Mouse (Mus musculus) left cerebral cortex, postnatal 36 days (tissue): Measurements from ENCODE around the gene Aspscr1. TPM values are rescaled to one million over a fixed set of nuclear protein-coding genes. Genes with fewer than 3 reads are reported as not detected.

Experiments used
- DNase-seq, 2 experiments: peaks; one replicate each; pipeline ENCODE4 v3.0.0; 2021 to 2022; ENCODE audit warnings: low spot score in 2 of 2, mixed read lengths in 1 of 2
- intact Hi-C: fragments of 180-260 bp; cut with DNase I; formaldehyde crosslinking; loops from one replicate; pipeline ENCODE4 v1.15.1; 2025
- total RNA-seq, 2 experiments: library from RNA; stranded (reverse); gene quantifications; 2 replicates each; pipeline ENCODE4 v1.2.3; 2021

Aspscr1 gene
- total RNA-seq, 2 experiments from 2014 or later, result 53.1 to 56.9 TPM

- DNase-seq, result no peak
- intact Hi-C loops, result loop anchor here (5.0 kb wide), 1 partner anchor 35 kb away; the partner anchor contains the start of gene Aspscr1
These were observed 34.5 kb downstream of the Aspscr1 start for GRCm38 (mm10) chr11:120707225-120707624.

DNA sequence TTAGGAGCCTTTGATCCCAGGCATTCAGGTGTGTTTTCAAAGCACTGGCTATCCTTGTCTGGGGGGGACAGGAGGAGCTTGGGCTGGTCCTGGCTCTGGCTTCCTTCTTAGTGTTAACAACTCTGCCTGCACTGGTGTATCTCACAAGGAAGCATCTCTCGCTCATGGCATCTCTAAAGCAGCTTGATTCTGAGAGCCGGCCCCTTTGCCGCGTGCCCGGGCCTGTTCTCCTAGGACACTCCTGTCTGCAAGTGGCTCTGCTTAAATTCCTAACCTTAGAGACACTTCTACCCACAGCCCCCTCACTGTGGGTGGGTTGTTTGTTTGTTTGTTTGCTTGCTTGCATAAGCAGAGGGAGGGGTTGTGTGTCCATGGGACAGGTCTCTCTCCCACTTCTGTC is 35.2 kb downstream of the Aspscr1 start:
- no peak for DNase-seq
- intact Hi-C loops, result loop anchor here (5.0 kb wide), 1 partner anchor 36 kb away; the partner anchor contains the start of gene Aspscr1

- DNase-seq, result no peak
- intact Hi-C loops, result loop anchor here (5.0 kb wide), 1 partner anchor 37 kb away; the partner anchor contains the start of gene Aspscr1
These were observed 36.8 kb downstream of the Aspscr1 start for GRCm38 (mm10) chr11:120709551-120709950.

DNA sequence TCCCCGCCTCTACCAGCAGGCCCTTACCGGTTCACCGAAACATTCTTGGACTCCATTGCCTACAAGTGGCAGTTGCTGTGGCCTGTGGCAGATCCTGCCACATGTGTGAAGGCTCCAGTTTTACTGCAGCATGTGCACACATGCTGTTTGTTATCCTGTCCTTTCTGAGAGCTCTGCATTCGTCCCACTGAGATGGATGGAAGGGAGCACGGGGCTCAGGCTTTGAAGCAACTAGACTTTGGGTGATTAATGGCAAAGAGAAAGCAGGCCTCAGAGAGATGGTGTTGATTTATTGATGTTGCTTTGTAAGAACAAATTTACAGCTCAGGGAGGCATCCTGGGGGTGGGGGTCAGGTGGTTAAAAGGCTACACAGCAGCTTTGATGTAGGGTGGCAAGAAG is 37.9 kb downstream of the Aspscr1 start:
- intact Hi-C loops, result no loop called here
- DNase-seq, result no peak

GRCm38 (mm10) chr11:120711980-120712604 is 39.3 kb downstream of the Aspscr1 start:
- no peak for DNase-seq
- intact Hi-C loops, result loop anchor here (2.0 kb wide), 2 partner anchors 53 to 87 kb away; partner anchors contain the start of gene Sirt7

GRCm38 (mm10) chr11:120712771-120713568 is 40.2 kb downstream of the Aspscr1 start:
- no peak for DNase-seq
- intact Hi-C loops, result loop anchor here (2.0 kb wide), 2 partner anchors 54 to 88 kb away; partner anchors contain the start of gene Sirt7

GRCm38 (mm10) chr11:120713580-120714518 is 41.1 kb downstream of the Aspscr1 start, which contains the start of the genes Cenpx and Lrrc45:
Cenpx (minus strand) TSS chr11:120713738.
Lrrc45 (plus strand) TSS chr11:120713925.
- DNase-seq, result peak; percentile 96 to 97
- intact Hi-C loops, result loop anchor here (2.0 kb wide), 2 partner anchors 55 to 89 kb away; partner anchors contain the start of gene Sirt7

DNA sequence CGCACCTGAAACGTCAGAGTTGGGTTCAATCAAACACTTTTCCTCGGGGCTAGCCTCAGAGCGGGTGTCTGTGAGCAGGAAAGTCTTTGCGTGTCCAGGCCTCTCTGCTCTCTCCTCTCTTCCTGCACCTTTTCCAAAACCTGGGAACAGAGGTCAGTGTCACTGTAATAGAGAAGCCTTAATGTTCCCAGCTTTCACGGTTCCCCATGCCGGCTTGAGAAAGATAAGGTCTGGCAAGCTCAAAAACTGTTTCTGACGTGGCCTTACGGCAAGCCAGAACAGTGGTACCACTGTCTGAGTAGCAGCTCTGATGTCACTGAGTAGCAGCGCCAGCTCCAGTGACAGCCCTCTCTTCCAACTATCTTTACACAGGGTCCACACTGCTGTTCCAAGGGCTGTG is 41.8 kb downstream of the Aspscr1 start:
- intact Hi-C loops, result no loop called here
- DNase-seq, result no peak

- intact Hi-C loops, result no loop called here
- DNase-seq, result no peak
These were observed 42.4 kb downstream of the Aspscr1 start for GRCm38 (mm10) chr11:120715131-120715530.

- intact Hi-C loops, result no loop called here
These were observed 46.5 kb downstream of the Aspscr1 start for GRCm38 (mm10) chr11:120719242-120719641.

DNA sequence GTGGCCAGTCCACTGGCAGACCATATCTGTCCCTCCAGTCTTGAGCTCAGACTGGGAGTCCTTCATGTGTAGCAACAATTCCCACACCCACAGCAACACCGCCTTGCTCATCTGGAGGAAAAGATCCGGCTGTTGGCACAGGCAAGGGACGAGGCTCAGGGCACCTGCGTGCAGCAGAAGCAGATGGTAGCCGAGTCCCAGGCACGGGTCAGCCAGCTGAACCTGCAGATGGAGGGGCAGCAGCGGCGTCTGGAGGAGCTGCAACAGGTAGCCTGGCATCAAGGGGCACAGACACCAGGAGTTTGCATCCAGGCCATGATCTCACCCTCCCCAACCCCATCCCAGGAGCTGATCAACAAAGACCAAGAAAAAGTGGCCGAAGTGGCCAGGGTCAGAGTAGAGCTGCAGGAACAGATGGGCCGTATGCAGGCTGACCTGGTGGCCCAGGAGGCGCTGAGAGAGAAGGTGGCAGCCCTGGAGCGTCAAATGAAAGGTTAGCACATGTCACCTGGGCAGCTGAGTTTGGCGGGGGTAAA is 47.1 kb downstream of the Aspscr1 start:
- intact Hi-C loops, result loop anchor here (1.0 kb wide), 1 partner anchor 56 kb away; no protein-coding TSS in a partner anchor
- DNase-seq, result no peak

More at GRCm38 (mm10) chr11:120719242-120719641, 46.5 kb downstream of the Aspscr1 start:
- DNase-seq, result no peak

- intact Hi-C loops, result loop anchor here (1.0 kb wide), 1 partner anchor 56 kb away; no protein-coding TSS in a partner anchor
- DNase-seq, result peak; percentile 82 to 89
These were observed 47.7 kb downstream of the Aspscr1 start for GRCm38 (mm10) chr11:120720450-120720849.

DNA sequence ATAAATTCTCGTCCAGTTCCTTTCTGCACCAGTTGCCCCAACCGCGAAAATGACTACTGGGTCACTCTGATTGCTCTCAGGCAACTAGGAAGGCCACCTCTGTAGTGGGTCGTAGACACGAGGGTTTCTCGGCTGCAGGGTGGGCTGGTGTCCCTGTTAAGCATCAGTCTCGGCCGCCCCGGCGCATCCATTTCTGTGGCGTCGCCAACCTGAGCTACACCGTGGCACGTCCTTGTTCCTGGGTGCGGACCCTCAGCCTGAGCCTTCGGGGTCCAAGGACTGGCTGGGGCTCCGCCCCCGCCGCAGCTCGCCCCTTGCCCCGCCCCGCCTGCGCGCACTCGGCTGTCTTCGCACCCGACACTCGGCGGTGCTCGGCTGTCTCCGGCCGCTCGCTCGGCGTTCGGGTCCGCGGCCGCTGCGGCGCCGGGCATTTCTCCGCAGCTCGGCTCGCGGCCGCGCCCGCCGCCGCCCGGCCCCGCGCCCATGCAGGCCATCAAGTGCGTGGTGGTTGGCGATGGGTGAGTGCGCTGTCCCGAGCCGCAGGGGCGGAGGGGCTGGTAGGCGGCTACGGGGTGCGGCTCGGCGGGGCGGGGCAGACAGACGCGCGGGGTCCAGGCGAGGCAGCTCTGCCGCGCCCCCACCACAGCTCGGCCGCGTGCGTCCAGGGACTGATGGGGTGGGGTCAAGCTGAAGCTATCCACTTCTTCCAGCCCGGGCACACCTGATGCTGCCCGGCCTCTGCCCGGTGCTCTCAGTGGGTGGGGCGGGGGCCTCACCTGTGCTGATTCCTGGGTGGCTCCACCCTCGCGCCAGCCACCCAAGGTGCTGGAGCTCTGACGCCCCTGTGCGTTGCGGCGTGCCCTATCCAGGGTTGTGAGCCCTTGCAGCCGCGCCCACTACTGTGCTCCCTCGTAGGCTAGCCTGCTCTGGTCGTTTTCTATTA is 48.6 kb downstream of the Aspscr1 start, which contains the start of gene Rac3:
Rac3 (plus strand) TSS at position 347 of the 943 bp plus-strand sequence.
- intact Hi-C loops, result no loop called here
- DNase-seq, result peak; percentile 61 to 68

- intact Hi-C loops, result no loop called here
- DNase-seq, result no peak
These were observed 49.4 kb downstream of the Aspscr1 start for GRCm38 (mm10) chr11:120722067-120722630.

DNA sequence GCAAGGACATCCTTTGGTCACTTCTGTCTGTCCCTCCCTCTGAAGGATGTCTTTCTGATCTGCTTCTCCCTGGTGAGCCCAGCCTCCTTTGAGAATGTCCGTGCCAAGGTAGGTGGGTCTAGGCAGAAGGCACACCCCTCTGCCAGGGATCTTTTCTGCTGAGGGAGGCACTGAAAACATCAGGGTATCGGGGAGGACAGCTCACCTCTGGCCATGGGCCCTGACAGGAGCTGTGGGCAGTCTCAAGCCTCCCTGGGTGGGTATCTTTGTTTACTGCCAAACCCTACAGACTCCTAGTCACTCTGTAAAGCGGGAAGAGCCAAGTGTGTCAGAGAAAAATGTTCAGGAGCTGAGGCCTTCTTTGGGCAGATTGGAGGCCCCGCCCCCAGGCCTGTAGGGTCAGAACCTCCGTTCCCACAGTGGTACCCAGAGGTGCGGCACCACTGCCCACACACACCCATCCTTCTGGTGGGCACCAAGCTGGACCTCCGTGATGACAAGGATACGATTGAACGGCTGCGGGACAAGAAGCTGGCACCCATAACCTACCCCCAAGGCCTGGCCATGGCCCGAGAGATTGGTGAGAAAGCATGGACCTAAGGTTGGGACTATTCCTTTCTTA is 50.1 kb downstream of the Aspscr1 start:
- no peak for DNase-seq
- intact Hi-C loops, result no loop called here

DNA sequence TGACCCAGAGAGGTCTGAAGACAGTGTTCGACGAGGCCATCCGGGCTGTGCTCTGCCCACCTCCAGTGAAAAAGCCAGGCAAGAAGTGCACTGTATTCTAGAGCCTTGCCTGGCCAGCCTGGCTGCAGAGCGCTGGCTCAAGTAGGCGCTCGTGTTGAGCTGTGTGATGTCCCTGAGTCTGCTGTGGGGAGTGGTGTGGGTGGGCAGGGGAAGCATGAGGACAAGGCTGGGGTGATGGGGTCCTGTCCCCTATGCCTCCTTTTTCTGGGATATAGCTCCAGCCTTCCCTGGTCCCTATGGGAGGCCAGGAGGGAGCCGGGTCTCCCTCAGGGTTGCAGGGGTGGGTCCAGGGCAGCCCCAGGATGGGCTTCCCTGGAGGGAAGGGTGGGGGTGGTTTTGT is 50.7 kb downstream of the Aspscr1 start:
- DNase-seq, result no peak
- intact Hi-C loops, result no loop called here
